Mouse (Mus musculus): ENCODE measurements around the gene Tomm5.

DNA sequence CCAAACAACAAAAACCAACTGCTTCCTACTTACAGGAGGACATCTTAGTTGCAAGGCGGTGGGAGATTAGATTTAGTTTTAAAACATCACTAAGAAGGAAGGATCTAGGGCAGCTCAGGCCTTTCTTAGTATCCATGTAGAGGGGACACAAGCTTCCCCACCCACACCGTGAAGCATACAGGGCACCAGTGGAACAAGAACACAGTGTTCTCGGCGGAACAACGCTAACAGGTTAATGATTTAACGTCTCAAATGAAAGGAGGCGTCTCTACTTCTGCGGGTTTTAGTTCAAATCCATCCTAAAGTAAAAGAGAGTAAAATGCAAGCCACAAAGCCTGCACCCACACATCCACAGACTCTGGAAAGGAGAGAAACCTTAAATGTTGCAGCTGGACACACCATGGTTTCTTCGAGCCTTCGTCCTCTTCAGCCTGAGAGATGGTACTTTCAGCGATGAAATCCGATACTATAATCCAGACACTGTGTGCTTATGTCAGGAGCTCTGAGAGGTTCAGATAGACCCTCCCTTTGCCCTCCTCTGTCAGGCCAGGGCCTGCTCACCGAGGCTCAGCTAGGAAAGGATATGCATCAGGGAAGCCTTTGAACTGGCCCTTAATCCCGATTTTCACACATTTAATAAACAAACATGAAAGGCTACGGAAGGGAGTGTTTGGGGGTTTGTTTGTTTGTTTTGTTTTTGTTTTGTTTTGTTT, 35.5 kb downstream of the Tomm5 start:
- TF ChIP-seq POLR2A (IDR thresholded peaks at IDR 0.05; ENCODE audit: low read depth, low read length) (no peak), CTCF (IDR thresholded peaks at IDR 0.05; ENCODE audit: extremely low read depth, insufficient read length, insufficient replicate concordance, low read depth, low read length) (no peak)

Data from small intestine, adult 2 months (tissue).